25 mouse cellular contexts compared by ENCODE assay signal in the genomic region with DNA sequence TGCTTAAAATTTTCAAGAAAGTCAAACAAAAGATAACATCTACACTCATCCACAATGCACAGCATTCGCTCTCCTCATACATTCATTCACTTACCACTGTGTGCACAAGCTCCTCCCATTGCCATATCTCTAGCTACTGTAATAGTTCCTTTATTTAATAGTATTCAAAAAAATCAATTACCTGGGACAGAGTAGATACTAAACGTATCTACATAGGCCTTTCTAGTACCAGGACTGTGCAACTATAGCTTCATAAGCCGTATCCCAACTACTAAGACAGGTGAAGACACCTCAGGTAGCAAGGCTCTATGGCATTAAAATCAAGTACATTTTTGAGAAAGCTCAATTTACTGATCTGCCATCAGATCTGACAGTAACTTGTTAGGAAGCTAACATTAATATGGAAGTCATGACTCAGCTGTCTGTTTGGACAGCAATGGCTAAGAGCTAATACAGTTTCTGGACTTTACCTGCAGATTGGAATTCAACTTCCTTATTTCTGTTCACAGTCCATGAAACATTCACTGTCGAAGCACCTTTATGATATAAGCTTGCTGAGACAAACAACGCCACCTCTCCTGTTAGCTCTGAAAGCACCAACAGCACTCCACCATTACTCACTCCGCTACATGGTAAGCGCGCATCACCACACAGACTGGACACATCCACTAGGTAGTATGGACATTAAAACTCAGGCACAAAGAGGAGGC. TPM values are rescaled to one million over a fixed set of nuclear protein-coding genes. Genes with fewer than 3 reads are reported as not detected.
DNase-seq lines count a peak whose midpoint lies in the region; ATAC-seq and TF ChIP-seq lines count a peak whose summit lies in the region.
"Had no signal": no experiment of that assay in that cellular context is flagged by ENCODE, and none has a peak within 500 bp of the region (broad histone marks: within the 10 kb centered on the region; RNA-seq: fewer than 3 reads in every experiment).

No protein-coding gene starts in this region.

- no peaks in the 10 kb centered on the region for H3K4me1 ChIP-seq in stomach, embryonic 16.5 days (ENCODE audit: control insufficient read depth, insufficient read depth, low read length)
- no peaks in the 10 kb centered on the region for H3K4me1 ChIP-seq in stomach, postnatal 0 days (replicated peaks; ENCODE audit: control insufficient read depth, insufficient read depth)
- H3K4me1 ChIP-seq in intestine, postnatal 0 days (replicated peaks; ENCODE audit: control insufficient read depth, insufficient read depth, low read length) = 0 out of 2 replicates have a peak, but pooled peaks cover 5% of the 10 kb centered on the region
- H3K4me1 ChIP-seq in small intestine, adult 2 months (ENCODE audit: control insufficient read depth, insufficient read depth, insufficient read length, low read length) = peaks cover 12% of the 10 kb centered on the region; the same call in 1 of the 2 replicates
- no peaks in the 10 kb centered on the region for H3K4me1 ChIP-seq in midbrain, embryonic 15.5 days
- H3K4me1 ChIP-seq: embryonic facial prominence, embryonic 10.5 days; embryonic facial prominence, embryonic 12.5 days had no signal

- no peaks in the 10 kb centered on the region for H3K36me3 ChIP-seq in stomach, embryonic 16.5 days (ENCODE audit: control insufficient read depth, insufficient read depth, low read length)
- no peaks in the 10 kb centered on the region for H3K36me3 ChIP-seq in stomach, postnatal 0 days (ENCODE audit: control insufficient read depth, insufficient read depth, low read length)
- no peaks in the 10 kb centered on the region for H3K36me3 ChIP-seq in intestine, postnatal 0 days (ENCODE audit: control insufficient read depth, insufficient read depth)
- H3K36me3 ChIP-seq in small intestine, adult 2 months (ENCODE audit: control insufficient read depth, insufficient read depth, low read length) = peaks cover 10% of the 10 kb centered on the region
- no peaks in the 10 kb centered on the region for H3K36me3 ChIP-seq in midbrain, embryonic 15.5 days (replicated peaks)
- H3K36me3 ChIP-seq: forebrain, embryonic 12.5 days had no signal

- ATAC-seq in stomach, embryonic 16.5 days (ENCODE audit: insufficient read depth, low FRiP score) = no peak
- ATAC-seq in stomach, postnatal 0 days (ENCODE audit: low FRiP score, low TSS enrichment) = no peak
- ATAC-seq in intestine, postnatal 0 days = peak; percentile 91
- ATAC-seq in midbrain, embryonic 15.5 days (replicated peaks) = no peak
- ATAC-seq: activated CD4-positive, CD25-positive, alpha-beta regulatory T cell, adult 4 months; CD4-positive, CD25-positive, alpha-beta regulatory T cell, adult 4 months; forebrain, embryonic 14.5 days; forebrain, embryonic 16.5 days; Patski had no signal

- H3K27me3 ChIP-seq in stomach, embryonic 16.5 days (ENCODE audit: control insufficient read depth, insufficient read depth, low read length) = no peaks in the 10 kb centered on the region
- H3K27me3 ChIP-seq in stomach, postnatal 0 days (ENCODE audit: control insufficient read depth, insufficient read depth, low read length) = no peaks in the 10 kb centered on the region
- H3K27me3 ChIP-seq in intestine, postnatal 0 days (replicated peaks; ENCODE audit: control insufficient read depth, insufficient read depth, low read length) = no peaks in the 10 kb centered on the region
- H3K27me3 ChIP-seq in small intestine, adult 2 months (ENCODE audit: control insufficient read depth, insufficient read depth, low read length) = no peaks in the 10 kb centered on the region
- no peaks in the 10 kb centered on the region for H3K27me3 ChIP-seq in midbrain, embryonic 15.5 days (replicated peaks)
- H3K27me3 ChIP-seq: CH12.LX; embryonic facial prominence, embryonic 12.5 days; forebrain, embryonic 12.5 days; Patski had no signal

- no peak for TF ChIP-seq CTCF in stomach, postnatal 0 days (IDR thresholded peaks at IDR 0.05; ENCODE audit: low read depth)
- TF ChIP-seq CTCF in intestine, postnatal 0 days (IDR thresholded peaks at IDR 0.05; ENCODE audit: low read depth) = no peak
- TF ChIP-seq CTCF in small intestine, adult 2 months (IDR thresholded peaks at IDR 0.05; ENCODE audit: extremely low read depth, insufficient read length, insufficient replicate concordance, low read depth, low read length) = no peak

- TF ChIP-seq POLR2A in small intestine, adult 2 months (IDR thresholded peaks at IDR 0.05; ENCODE audit: low read depth, low read length) = no peak

- H3K4me3 ChIP-seq in stomach, embryonic 16.5 days (replicated peaks; ENCODE audit: low read length) = no peak overlapping the region
- no peak overlapping the region for H3K4me3 ChIP-seq in stomach, postnatal 0 days (ENCODE audit: low read depth, low read length)
- H3K4me3 ChIP-seq in intestine, postnatal 0 days (ENCODE audit: low read depth, low read length) = no peak overlapping the region
- H3K4me3 ChIP-seq in small intestine, adult 2 months (ENCODE audit: low read depth, low read length) = no peak overlapping the region
- H3K4me3 ChIP-seq in midbrain, embryonic 15.5 days = no peak overlapping the region
- H3K4me3 ChIP-seq: embryonic facial prominence, embryonic 10.5 days; embryonic facial prominence, embryonic 12.5 days; forebrain, embryonic 12.5 days had no signal

- H3K27ac ChIP-seq in stomach, embryonic 16.5 days (ENCODE audit: low read length) = 0 out of 2 replicates have a peak overlapping the region, but pooled peaks have one; percentile 9
- H3K27ac ChIP-seq in stomach, postnatal 0 days (replicated peaks) = no peak overlapping the region
- H3K27ac ChIP-seq in intestine, postnatal 0 days (ENCODE audit: low read depth, low read length) = peak overlapping the region; percentile 22
- peak overlapping the region; percentile 83 for H3K27ac ChIP-seq in small intestine, adult 2 months (ENCODE audit: insufficient read depth, low read depth, low read length)
- no peak overlapping the region for H3K27ac ChIP-seq in midbrain, embryonic 15.5 days
- H3K27ac ChIP-seq: embryonic facial prominence, embryonic 10.5 days; embryonic facial prominence, embryonic 12.5 days; forebrain, embryonic 12.5 days had no signal

- H3K4me2 ChIP-seq in stomach, embryonic 16.5 days (ENCODE audit: low read depth, low read length) = no peak overlapping the region
- no peak overlapping the region for H3K4me2 ChIP-seq in stomach, postnatal 0 days (replicated peaks; ENCODE audit: low read depth)
- no peak overlapping the region for H3K4me2 ChIP-seq in intestine, postnatal 0 days (replicated peaks; ENCODE audit: low read depth)
- H3K4me2 ChIP-seq in midbrain, embryonic 15.5 days = no peak overlapping the region
- H3K4me2 ChIP-seq: embryonic facial prominence, embryonic 12.5 days; forebrain, embryonic 12.5 days had no signal

- no peak for DNase-seq in stomach, postnatal 0 days (ENCODE audit: low spot score)
- DNase-seq in right cerebral cortex, adult 18-20 months = no peak
- DNase-seq: adrenal gland, adult 8-10 months; adrenal gland, postnatal 14 days; adrenal gland, postnatal 36 days; B cell, adult 2 months; cerebellum, adult 11-12 months; cerebellum, adult 2 months; cerebellum, adult 9-10 months; cerebellum, postnatal 10 days; cerebellum, postnatal 25 days had no signal

- 88% methylated on average over 8 of the region's 8 CpGs for WGBS in stomach, embryonic 16.5 days
- WGBS in stomach, postnatal 0 days = 92% methylated on average over 8 of the region's 8 CpGs
- 73% methylated on average over 8 of the region's 8 CpGs for WGBS in intestine, postnatal 0 days
- 69% methylated on average over 8 of the region's 8 CpGs for WGBS in small intestine, adult 2 months
- WGBS in midbrain, embryonic 15.5 days = 94% methylated on average over 8 of the region's 8 CpGs

- no peak overlapping the region for H3K9ac ChIP-seq in stomach, embryonic 16.5 days (ENCODE audit: low read length)
- H3K9ac ChIP-seq in stomach, postnatal 0 days (ENCODE audit: low read length) = no peak overlapping the region
- H3K9ac ChIP-seq in intestine, postnatal 0 days (ENCODE audit: low read depth, low read length) = no peak overlapping the region
- no peak overlapping the region for H3K9ac ChIP-seq in midbrain, embryonic 15.5 days
- H3K9ac ChIP-seq: embryonic facial prominence, embryonic 12.5 days; forebrain, embryonic 12.5 days had no signal

- no peak for TF ChIP-seq EP300 in stomach, postnatal 0 days (optimal IDR thresholded peaks at IDR 0.05)

- no peaks in the 10 kb centered on the region for H3K9me3 ChIP-seq in stomach, embryonic 16.5 days (replicated peaks; ENCODE audit: control insufficient read depth, low read length)
- H3K9me3 ChIP-seq in stomach, postnatal 0 days (ENCODE audit: control insufficient read depth, low read length) = no peaks in the 10 kb centered on the region
- no peaks in the 10 kb centered on the region for H3K9me3 ChIP-seq in intestine, postnatal 0 days (ENCODE audit: control insufficient read depth)
- no peaks in the 10 kb centered on the region for H3K9me3 ChIP-seq in midbrain, embryonic 15.5 days
- H3K9me3 ChIP-seq: embryonic facial prominence, embryonic 10.5 days; embryonic facial prominence, embryonic 12.5 days; forebrain, embryonic 12.5 days; G1E had no signal

RNA-seq across cellular contexts. Expression of a gene that starts 50.6 kb away (rescaled TPM):
- polyA plus RNA-seq in stomach, embryonic 16.5 days (2015; fragmentation: Nextera tagmentation; extraction: Ambion mirVana) = 10.6 and 10.9 TPM in 2 replicates
- 5.1 and 5.7 TPM in 2 replicates for polyA plus RNA-seq in stomach, postnatal 0 days (2015; fragmentation: Nextera tagmentation; extraction: Ambion mirVana)
- polyA plus RNA-seq in intestine, postnatal 0 days (2015; fragmentation: Nextera tagmentation; extraction: Ambion mirVana) = 18.5 and 18.9 TPM in 2 replicates
- 10.1 and 24.6 TPM in 2 replicates for polyA plus RNA-seq in small intestine, adult 2 months (2012; rRNA removed)
- 40.4 and 41.3 TPM in 2 replicates for polyA plus RNA-seq in midbrain, embryonic 15.5 days (2015; fragmentation: Nextera tagmentation; extraction: Ambion mirVana)

Comparison
In these comparisons a context has a peak if more than half of its experiments do, and no peak if none do; other contexts are left out.
1. H3K27ac ChIP-seq: peak in stomach, embryonic 16.5 days (single experiment), intestine, postnatal 0 days (single experiment) and small intestine, adult 2 months (single experiment); none in stomach, postnatal 0 days (single experiment) and midbrain, embryonic 15.5 days (single experiment).